Mouse (Mus musculus): ENCODE results near the gene Shisa6.
A peak's percentile ranks its signal among the peaks of the same experiment; 100 is the strongest.

Gene Shisa6

DNA sequence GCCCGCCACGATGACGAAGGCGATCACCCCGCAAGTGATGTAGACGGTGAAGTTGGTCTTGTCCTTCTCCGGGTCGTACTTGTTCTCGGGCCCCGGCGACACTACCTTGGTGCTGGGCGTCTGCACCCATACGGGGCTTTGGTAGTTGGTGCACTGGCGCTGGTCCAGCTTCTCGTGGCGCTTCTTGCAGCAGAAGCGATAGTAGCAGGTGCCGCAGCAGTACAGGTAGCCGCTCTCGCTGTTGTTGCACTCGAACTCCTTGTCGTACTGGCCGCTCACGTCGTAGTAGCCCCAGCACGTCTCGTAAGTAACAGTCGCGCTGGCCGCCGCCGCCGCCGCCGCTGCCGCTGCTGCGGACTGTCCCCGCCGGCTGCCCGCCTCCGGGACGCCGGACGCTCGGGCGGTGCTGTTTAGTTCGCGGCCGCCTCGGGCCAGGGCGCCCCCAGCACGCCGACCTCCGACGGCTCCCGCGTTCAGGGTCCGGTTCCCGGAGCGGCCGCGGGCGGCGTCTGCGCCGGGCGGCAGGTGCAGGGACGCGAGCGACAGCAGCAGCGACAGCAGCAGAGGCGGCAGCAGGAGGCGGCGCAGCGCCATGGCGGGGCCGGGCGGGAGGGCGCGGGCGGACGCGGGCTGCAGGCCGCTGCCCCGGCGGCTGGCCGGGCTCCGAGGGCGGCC, at the start of gene Shisa6:
Shisa6 (minus strand) TSS at position 594 of the 675 bp plus-strand sequence.
- no peak for DNase-seq (ENCODE audit: low read depth)

DNA sequence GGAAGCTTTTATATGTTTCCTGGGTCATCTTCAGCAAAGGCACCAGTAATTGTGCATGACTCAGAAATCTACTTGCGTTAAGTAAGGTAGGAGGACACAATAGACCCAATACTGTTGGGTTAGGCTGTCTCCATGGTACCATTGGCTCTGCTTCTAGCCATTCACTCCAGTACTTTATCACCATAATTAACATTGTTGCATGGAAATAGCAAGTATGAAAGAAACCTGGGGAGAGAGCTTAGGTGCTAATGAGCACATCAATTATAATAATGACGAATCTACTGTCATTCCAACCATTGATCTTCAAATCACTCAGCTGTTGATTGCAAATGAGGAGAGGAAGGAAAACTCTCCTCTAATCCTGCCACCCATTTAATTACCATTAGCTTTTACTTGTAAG, 48.1 kb upstream of the Shisa6 start:
- DNase-seq (ENCODE audit: low read depth) = no peak

DNA sequence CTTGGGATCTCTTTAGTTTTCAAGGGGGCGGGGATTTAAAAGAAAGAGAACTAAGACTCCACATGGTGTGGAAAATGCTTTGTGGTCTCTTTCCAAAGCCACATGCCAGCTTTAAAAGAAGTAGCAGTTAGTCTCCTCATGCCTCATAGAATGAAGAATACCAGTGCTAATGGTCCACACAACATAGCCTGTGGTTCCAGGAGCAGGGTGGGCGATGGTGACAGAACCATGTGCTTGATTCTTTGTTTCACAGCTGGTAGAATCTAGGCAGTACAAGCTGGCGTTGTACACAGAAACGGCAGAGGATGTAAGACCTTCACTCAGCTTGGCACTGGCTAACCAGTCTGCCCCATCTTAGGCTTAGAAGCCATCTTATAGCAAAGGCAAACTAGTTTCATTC, 43.3 kb upstream of the Shisa6 start:
- no peak for DNase-seq (ENCODE audit: low read depth)

DNA sequence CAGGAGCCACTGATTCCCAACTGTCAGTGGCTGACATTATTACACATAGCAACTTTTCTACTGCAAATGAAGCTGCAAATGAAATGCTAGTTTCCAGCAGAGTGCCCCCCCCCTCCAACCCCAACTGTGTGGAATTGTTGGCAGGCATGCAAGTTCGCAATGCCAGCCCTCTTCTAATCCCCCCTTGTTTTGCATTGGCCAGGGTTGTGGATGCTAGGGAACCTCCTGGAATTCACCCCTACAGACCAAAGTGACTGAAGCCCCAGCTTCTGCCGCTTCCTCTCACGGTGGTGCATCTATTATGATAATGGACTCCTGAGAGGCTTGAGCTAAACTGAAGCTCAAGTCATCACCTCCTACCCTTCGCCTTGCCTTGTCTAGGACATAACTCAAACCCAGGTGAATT, 42.6 kb upstream of the Shisa6 start:
- no peak for DNase-seq (ENCODE audit: low read depth)

DNA sequence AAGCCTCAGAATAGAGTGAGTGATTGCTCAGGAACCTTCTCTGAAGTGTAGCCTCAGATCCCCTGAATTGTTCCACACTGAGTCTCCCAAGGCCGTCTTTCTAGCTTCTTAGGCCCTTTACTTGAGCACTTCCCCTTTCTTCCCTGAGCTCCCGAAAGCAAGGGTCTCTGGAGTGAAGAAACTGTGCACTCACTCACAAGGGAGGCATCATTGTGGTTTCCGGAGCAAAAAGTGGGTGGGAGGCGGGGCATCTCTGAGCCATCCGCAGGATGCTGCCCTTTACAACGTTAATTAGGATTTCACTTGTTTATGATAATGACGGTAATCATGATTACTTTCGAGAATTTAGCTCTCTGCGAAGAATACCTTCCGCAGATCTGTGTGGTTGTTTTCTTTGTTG, 41.6 kb upstream of the Shisa6 start:
- DNase-seq (ENCODE audit: low read depth) = no peak

DNA sequence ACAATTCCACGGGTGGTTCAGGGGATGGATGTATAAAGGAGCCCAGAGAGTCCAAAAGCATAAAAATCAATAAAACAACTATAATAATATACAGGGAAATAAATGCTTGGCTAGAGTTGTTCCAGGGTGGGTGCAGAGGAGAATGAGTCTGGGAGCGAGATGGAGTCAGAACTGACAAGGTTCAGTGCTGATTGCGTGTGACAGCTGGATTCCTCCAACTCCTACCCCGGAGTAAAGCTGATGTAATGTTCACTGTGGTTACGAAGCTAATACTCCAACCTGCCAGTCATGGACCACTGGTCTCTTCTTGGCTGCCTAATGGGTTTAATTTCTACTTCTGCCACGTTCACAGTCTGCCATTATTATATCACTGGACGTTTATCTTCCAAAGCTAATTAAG, 36.5 kb upstream of the Shisa6 start:
- DNase-seq (ENCODE audit: low read depth) = no peak

DNA sequence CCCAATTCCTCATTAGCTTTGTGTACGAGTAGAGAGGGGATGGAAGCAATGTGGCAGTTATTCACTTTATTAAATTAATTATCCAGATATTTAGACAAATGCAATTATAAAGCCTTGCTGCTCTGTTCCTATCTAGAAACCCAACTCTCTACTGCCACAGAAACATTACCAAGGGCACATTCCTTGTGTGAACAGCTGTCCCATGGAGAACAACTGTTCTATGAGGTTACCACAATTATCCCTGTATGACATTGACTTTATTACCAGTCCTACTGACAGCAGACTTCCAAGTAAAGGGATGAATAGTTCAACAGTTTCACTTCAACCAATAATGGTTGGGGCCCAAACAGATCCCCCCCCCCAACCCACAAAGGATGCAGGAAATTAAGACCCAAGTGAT, 12.1 kb upstream of the Shisa6 start:
- DNase-seq (ENCODE audit: low read depth) = no peak

DNA sequence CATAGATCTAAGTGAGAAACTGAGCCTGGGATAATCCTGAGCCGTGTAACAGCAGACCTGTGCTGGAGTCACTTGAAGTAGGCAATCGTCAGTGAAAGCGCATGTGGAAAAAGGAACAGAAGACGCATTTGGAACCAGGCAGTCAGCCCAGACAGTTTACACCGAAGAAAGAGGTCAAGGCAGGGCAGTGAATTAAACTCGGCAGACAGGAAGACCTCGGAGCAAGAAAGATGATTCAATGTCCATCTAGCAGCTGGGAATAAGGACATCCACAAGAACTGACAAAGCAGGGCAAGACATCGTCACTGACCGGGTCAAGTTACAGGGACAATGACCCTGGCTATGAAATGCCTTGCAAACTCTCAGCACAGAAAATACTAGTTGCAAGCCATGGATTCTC, 10.1 kb upstream of the Shisa6 start:
- no peak for DNase-seq (ENCODE audit: low read depth)

DNA sequence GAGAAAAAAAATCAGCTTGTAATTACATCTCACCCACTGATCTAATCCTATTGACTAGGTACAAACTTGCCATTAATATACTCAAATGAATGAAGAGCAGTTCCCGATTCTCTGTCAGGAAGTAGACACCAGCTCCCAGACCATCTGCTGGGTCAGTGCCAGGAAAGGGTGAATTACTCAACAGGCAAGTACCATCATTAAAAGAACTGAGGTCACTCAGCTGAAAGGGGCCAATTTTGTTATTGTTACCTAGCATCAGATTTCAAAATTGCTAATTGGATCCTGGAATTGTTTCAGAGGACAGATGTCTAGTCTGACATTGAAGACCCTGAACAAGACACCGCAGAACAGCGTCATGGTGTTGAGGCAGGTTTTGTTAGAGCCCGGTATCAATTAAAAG, 9.4 kb upstream of the Shisa6 start:
- DNase-seq (ENCODE audit: low read depth) = peak; percentile 10

DNA sequence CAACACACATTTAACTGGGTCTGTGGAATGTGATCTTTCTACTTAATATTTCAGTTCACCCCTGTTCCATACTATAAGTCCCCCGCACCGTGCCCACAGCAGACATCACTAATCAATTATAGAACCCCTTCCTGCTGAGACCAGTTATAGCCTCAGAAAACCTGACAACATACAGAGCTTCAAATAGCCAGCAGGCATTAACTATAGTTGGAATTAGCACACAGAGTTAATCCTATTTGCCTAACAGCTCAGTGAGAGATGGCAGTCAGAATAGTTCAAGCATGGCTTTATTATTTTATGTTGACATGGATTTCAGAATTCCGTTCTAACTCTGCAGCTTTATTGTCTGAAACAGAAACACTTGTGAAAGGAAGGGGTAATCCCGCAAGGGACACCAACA, 8.5 kb upstream of the Shisa6 start:
- DNase-seq (ENCODE audit: low read depth) = no peak

DNA sequence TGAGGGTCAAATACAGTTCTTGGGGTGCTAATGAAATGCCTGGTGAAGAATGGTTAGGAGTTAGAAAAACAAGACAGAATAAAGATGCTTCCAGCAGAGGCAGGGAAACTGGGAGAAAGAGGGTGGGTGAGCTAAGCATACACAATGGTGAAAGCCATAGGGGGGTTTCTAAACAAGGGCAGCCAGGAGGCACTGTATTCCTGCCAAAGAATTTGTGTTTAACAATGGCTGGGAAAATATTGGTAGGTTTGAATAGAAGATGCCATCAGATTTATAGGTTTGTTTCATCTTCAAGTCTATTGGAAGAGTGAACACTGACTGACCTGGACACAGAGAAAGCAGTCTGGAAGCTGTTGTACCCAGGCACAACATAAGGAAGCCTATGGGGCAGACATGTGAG, 2.4 kb upstream of the Shisa6 start:
- DNase-seq (ENCODE audit: low read depth) = no peak

DNA sequence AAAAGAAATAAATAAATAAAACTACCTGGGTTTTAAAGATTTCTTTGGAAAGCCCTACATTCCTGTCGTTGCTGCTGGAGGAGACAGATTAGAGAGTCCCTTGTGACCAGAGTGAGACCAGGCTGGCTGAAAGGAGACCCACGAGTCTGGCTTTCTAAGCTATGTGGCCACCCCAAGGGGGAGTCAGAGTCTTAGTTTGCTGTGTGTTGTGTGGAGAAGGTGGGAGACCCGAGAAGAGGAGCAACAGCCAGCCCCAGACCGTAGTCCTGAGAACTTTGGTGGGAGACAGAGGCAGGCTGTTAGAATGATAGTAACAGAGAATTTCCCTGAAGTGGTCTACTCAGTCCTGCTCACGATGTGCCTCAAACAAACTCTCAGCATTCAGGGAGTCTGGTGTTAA, 1.6 kb upstream of the Shisa6 start:
- DNase-seq (ENCODE audit: low read depth) = no peak

DNA sequence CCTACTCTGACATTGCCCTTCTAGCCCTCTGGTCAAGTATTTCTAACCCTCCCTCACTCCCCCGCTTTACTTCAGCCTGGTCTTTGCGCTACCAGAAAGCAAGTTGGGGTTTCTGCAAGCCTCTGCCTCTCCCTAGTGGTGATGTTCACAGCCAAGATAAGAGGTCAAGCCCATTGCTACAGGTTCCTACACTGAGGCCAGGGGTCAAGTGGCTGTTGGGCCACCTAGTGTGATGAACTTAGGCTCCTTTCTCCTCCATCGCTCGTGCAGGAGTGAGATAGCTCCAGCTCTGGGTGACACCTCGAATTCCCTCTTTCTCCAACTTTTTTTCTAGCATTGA, 1.2 kb upstream of the Shisa6 start:
- DNase-seq (ENCODE audit: low read depth) = no peak

DNA sequence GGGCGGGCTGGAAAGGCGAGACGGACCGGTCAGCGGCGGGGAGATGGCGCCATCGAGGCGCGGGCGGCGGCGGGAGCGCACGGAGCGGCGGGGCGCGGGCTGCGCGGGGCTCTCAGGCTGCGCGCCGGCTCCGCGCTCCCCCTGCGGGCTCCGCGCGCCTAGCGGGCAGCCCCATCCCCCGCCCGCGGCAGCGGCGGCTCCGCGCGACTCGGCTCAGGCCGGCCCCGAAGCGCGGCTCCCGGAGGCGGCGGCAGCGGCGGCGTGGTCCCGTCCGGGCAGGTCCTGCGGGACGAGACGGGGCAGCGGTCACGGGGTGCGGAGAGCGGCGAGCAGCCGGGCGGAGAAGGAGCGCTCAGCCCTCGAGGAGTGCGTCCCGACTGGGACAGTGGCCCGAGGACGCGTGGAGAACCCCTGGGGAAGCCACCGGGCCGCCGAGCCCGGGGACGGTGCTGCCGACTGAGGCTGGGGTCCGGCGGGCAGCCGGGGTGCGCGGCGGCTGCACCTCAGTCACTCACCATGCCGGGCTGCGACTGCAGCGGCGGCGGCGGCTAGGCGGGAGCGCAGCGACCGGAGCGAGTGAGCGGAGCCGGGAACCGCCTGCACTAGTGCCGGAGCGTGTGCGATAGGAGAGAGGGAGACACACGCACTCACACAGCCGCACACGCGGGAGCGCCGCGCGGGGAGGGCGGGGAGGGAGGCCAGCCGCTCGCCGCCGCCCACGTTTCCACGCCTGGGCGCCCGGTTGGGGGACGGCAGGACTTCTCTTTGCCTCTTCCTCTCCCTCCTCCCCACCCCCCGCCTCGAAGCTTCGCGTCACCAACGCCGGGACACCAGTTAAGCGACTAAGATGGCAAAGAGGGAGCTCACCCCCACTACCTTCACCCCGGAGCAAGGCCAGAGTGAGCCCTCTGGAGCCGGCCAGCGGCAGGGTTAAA, 549 bp upstream of the Shisa6 start:
- no peak for DNase-seq (ENCODE audit: low read depth)

DNA sequence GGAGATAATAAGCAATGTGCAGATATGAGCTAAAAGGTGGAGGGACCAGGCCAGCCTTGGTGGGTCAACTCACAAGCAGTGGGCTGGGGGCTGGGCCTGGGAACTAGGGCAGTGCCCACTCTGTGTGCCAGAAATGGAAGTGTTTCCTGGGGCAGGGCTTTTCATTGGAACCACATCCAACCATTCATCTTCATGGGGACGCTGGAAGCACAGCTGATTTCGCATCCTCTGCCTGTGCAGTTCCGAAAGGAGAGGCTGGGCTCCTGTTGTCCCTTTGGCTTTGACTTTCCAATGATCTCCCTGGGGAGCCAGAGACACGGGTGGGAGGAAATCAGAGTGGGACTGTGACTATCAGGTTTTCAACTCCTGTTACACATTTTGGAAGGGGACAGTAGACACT, 1.5 kb downstream of the Shisa6 start:
- no peak for DNase-seq (ENCODE audit: low read depth)

DNA sequence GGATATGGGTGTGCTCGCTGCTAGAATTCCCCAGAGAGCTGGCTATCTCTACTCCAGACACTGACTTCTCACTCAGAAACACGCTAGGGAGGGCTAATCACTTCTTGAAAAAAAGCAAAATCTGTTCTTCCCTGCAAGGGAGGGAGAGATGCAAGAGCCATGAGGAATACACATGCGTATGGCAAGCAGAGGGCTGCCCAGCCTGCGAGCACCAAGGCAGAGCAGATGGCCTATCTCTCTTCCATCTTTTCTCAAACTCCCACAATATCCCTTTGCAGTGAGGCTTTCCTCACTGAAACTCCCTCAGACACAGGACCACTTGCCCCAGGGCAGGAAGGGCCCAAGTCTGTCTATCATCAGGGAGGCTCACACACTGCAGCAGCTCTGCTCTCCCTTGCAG, 3.4 kb downstream of the Shisa6 start:
- no peak for DNase-seq (ENCODE audit: low read depth)

DNA sequence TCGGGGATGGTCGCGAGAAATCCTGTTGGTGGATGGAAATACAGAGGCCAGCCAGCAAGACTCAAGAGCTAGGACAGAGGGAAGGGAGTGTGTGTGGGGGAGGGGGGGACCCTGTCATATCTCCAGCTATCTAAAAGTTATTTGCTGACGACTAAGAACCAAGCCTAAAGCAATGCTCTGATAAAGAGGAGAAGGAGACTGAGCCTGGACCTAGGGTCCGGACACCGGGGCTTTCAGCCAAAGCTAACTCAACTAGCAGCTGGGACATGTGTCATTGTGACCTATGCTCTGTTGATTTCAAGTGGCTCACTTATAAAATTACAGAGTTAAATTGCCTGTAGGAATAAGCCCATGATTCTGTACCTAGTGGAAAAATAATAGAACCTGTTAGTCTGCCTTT, 6.4 kb downstream of the Shisa6 start:
- no peak for DNase-seq (ENCODE audit: low read depth)

DNA sequence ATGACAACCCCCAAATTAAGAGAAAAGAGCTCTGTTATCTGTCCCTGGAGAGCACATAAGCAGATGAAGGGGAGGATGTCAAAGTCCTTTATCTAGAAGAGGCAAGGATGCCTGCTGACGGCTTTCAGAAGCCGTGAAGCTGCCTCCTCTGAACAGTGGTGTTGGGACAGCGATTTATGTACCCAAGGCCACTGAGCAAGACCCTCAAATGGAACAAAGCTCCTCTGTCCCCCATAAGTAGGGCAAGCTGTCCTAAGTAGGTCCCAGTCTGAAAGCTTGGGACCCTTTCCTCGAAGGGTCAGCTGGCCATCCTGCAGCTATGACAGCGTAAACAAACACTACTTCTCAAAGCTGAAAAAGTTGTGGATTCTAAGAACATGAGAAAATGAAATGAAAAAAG, 11.4 kb downstream of the Shisa6 start:
- DNase-seq (ENCODE audit: low read depth) = no peak

DNA sequence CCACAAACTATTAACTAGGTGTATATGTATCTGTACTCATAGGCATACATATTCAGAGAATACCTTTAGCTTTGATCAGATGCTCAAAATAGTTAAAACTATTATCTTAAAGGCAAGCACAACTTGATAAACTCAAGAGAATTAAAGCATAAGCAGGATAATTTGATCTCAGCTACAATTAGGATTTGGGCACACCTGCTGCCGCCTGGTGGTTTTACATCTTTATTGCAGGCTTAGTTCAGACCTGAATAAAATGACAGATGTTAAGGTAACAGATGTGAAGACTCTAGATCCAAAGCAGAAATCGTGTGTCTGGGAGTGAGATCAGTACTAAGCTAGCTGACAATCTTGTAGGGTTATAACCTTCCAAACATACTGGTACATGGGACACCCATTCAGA, 24.8 kb downstream of the Shisa6 start:
- DNase-seq (ENCODE audit: low read depth) = peak; percentile 32

DNA sequence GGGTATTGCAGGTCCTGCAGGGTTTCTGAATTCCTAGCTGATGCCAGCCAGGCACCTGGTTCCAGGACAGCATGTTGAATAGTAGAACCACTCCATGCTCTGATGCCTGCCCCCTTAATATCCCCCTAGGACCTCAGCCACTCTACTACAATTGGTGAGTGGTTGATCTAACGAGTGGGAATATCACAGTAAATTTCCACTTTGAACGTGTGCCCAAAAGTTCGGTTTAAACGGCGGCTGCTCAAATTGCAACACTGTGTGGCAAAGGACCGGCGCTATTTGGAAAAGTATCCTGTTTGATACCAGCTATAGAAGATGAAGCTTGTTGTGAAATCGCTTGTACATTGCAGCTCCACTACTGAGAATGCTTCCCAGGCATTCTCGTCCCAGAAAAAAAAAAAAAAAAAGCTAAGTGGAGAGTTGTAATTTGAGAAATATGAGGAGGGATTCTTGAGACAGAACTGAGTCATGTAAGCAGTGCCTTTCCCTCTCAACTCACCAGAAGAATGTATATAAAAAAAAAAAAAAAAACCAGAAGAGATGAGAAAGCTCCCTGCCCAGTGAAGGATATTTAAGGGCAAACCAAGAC, 26.8 kb downstream of the Shisa6 start:
- peak; percentile 78 for DNase-seq (ENCODE audit: low read depth)

DNA sequence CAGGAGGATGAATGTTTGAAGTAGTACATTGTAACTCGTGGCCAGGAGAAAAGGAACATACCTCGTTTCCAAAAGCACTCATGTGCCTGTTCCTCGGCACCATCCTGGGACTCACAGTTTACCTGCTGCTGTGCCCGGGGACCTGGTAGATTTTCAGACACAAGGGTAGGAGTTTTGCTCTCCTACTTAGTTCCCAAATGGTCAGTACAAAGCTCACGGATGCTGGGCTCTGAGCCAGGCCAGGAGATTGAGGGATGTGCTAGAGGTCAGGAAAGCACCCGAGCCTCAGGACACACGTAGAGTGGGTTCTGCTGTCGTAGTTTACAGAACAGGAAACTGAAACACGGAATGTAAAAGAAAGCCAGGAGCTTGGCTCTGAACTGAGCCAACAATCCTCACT, 29.5 kb downstream of the Shisa6 start:
- no peak for DNase-seq (ENCODE audit: low read depth)

DNA sequence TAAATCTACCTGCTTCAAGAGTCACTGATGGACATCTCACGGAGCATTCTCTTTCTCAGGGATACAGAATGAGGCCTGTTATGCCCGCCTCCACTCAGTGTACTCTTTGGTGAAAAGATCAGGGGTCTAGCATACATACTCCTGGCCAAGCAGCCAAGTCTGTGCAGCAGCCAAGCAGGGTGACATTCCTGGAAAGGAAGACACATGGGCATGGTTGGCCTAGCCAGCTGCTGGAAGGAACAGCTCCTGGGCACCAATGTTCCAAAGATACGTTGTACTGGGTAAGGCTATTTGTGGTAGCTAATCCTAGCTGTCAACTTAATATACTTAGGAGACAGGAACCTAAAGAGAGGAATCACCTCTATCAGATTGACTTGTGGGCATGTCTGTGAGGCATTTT, 31.4 kb downstream of the Shisa6 start:
- DNase-seq (ENCODE audit: low read depth) = no peak

DNA sequence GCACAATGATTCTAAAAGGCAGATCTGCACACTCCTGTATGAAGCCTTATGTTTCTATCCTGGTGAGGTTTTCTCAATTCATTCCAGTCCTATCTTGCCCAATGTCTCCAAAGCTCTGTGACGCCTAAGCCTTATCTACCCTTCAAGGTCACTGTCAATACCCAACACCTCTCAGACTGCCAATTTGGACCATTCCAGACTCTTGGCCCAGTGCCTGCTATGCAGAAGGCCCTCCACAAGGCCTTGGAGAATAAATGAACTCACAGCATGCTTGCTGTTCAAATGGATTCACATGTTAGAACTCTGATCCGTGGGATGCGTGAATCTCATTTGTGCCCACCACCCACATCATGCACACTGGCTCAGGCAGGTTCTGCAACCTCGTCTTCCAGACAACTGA, 38.0 kb downstream of the Shisa6 start:
- DNase-seq (ENCODE audit: low read depth) = no peak
